Mouse (Mus musculus) gastrocnemius, postnatal 10 days (tissue): ENCODE results near the gene Spin2-ps6. TPM values are rescaled to one million over a fixed set of nuclear protein-coding genes. Genes with fewer than 3 reads are reported as not detected.
"Not testable (repeated sequence)": the region's sequence is repeated elsewhere in the genome, so short reads cannot be mapped to it uniquely, and the experiment has no call there.

ENCODE experiments used
- DNase-seq: peaks from one replicate; pipeline ENCODE4 v3.0.0; 2021; ENCODE audit warnings: mixed read lengths
- long read RNA-seq, 2 experiments: library from polyadenylated mRNA; stranded (forward); transcript quantifications; one replicate each; pipeline ENCODE4 v2.0.0; 2021
- total RNA-seq, 2 experiments: library from RNA; stranded (reverse); gene quantifications; 2 replicates each; pipeline ENCODE4 v1.2.3; 2021

Spin2-ps6 gene
- not detected for total RNA-seq
- long read RNA-seq, experiment 1, result 0 reads
- long read RNA-seq, experiment 2, result 0 reads

DNA sequence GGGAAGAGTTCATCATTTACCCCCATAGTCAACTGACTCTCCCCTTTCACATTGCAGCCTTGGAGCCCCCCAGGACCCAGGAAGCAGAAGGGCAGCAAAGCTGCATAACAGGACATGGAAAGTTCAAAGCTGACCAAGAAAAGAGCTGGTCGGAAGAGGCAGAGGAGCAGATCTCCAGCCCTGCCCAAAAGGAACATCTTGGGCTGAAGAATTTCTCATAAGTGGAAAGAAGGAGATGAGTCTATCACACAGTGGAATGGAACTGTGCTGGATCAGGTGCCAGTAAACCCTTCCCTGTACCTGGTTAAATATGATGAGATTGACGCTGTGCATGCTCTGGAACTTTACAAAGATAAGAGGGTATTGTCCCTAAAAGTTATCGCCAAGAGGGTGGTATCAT is at the start of gene Spin2-ps6:
TSS of gene Spin2-ps6 (plus strand) at position 301 of the 400 bp plus-strand sequence.
- DNase-seq, result not testable (repeated sequence)

Other genes with a start within 250 kb of the Spin2-ps6 start
- gene Btbd35f12, start 78.5 kb downstream of the Spin2-ps6 start, total RNA-seq, result not detected